Mouse (Mus musculus): ENCODE data around the gene Rassf8. TPM values are rescaled to one million over a fixed set of nuclear protein-coding genes. Genes with fewer than 3 reads are reported as not detected.
A peak's percentile ranks its signal among the peaks of the same experiment; 100 is the strongest.

The Rassf8 gene
- polyA plus RNA-seq, 1 experiment from 2014 or later, result 5.4 TPM

GRCm38 (mm10) chr6:145863065-145863971 is 116.8 kb downstream of the Rassf8 start:
- H3K27ac ChIP-seq (ENCODE audit: low read length), result no peak overlapping the region
- peaks cover 46% of the 10 kb centered on the region for H3K27me3 ChIP-seq (ENCODE audit: control insufficient read depth, insufficient read depth, low read depth, low read length)
- under 1% methylated on average over 88 of the region's 105 CpGs for WGBS
- peak; percentile 46; the same call in 1 of the 2 replicates for ATAC-seq (ENCODE audit: low read depth)
- H3K9ac ChIP-seq (ENCODE audit: low read length), result peak overlapping the region; percentile 63
- H3K4me3 ChIP-seq (ENCODE audit: low read length), result peak overlapping the region; percentile 64
- peaks cover 25% of the 10 kb centered on the region for H3K4me1 ChIP-seq (replicated peaks; ENCODE audit: control insufficient read depth, insufficient read depth, low read length)
- peak overlapping the region; percentile 100 for H3K4me2 ChIP-seq (ENCODE audit: low read depth, low read length)
- H3K36me3 ChIP-seq (ENCODE audit: control insufficient read depth, insufficient read depth, low read length), result no peaks in the 10 kb centered on the region
- H3K9me3 ChIP-seq (ENCODE audit: control insufficient read depth, low read length), result no peaks in the 10 kb centered on the region

DNA sequence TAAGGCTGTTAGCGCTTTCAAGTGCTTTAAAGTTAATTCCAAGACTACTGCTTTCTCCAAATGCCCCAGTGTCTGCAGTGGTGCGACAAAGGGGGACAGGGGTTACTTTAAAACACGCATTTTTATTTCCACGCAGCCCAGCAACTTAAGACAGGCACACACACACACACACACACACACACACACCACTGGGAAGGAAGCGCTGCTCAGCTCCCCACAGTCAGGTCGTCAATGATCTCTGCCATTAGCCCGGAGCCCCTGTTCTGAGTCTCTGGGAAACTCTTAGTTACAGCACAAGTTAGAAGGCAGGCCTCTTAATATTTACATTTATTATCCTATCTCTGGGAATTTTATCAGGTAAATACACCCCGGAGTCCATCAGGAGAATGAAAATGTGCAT is 117.6 kb downstream of the Rassf8 start:
- Histone ChIP-seq H3K4me3 (ENCODE audit: low read length) (peak overlapping the region; percentile 64), H3K27ac (ENCODE audit: low read length) (no peak overlapping the region), H3K4me1 (replicated peaks; ENCODE audit: control insufficient read depth, insufficient read depth, low read length) (peaks cover 25% of the 10 kb centered on the region), H3K4me2 (ENCODE audit: low read depth, low read length) (peak overlapping the region; percentile 100), H3K36me3 (ENCODE audit: control insufficient read depth, insufficient read depth, low read length) (no peaks in the 10 kb centered on the region), H3K9me3 (ENCODE audit: control insufficient read depth, low read length) (no peaks in the 10 kb centered on the region), H3K9ac (ENCODE audit: low read length) (no peak overlapping the region), H3K27me3 (ENCODE audit: control insufficient read depth, insufficient read depth, low read depth, low read length) (peaks cover 46% of the 10 kb centered on the region)
- no peak for ATAC-seq (ENCODE audit: low read depth)
- 2% methylated on average over 8 of the region's 8 CpGs for WGBS

DNA sequence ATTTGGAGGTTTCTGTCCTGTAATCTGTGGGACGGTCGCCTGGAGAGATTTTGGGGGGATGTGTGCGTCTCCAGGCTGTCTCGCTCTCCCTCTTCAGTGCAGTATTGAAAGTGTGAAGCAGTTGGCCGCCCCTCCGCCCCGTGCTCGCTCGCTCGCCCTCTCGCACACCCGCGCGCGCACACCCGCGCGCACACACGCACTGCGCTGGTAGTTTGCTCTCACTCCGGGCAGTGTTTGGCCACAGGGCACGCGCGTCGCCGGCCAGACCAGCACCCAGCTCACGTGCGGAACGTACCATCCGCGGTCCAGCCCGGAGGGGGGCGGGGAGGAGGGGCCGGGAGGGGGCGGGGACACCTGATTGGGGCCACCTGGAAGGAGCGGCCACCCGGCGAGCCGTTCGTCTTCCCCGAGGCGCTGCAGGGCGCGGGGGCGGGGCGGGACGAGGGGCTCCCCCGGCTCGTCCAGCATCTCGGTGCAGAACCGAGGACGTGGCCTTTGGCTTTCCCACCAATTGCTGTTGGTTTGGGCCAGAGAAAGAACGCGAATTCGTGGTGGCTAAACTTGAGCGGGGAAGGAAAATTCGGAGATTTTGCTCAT is 118.8 kb downstream of the Rassf8 start, which contains the start of gene Bhlhe41:
TSS of gene Bhlhe41 (minus strand) at position 270 of the 597 bp plus-strand sequence.
- no peaks in the 10 kb centered on the region for H3K9me3 ChIP-seq (ENCODE audit: control insufficient read depth, low read length)
- peak within 1 kb of the TSS; percentile 51 for H3K4me3 ChIP-seq (ENCODE audit: low read length)
- peak within 1 kb of the TSS; percentile 100 for H3K4me2 ChIP-seq (ENCODE audit: low read depth, low read length)
- no peaks in the 10 kb centered on the region for H3K36me3 ChIP-seq (ENCODE audit: control insufficient read depth, insufficient read depth, low read length)
- 0% methylated on average over 56 of the region's 57 CpGs for WGBS
- H3K27me3 ChIP-seq (ENCODE audit: control insufficient read depth, insufficient read depth, low read depth, low read length), result peaks cover 46% of the 10 kb centered on the region
- no peak within 1 kb of the TSS for H3K27ac ChIP-seq (ENCODE audit: low read length)
- peaks cover 25% of the 10 kb centered on the region for H3K4me1 ChIP-seq (replicated peaks; ENCODE audit: control insufficient read depth, insufficient read depth, low read length)
- peak within 1 kb of the TSS; percentile 66 for H3K9ac ChIP-seq (ENCODE audit: low read length)
- ATAC-seq (ENCODE audit: low read depth), result peak; percentile 54

DNA sequence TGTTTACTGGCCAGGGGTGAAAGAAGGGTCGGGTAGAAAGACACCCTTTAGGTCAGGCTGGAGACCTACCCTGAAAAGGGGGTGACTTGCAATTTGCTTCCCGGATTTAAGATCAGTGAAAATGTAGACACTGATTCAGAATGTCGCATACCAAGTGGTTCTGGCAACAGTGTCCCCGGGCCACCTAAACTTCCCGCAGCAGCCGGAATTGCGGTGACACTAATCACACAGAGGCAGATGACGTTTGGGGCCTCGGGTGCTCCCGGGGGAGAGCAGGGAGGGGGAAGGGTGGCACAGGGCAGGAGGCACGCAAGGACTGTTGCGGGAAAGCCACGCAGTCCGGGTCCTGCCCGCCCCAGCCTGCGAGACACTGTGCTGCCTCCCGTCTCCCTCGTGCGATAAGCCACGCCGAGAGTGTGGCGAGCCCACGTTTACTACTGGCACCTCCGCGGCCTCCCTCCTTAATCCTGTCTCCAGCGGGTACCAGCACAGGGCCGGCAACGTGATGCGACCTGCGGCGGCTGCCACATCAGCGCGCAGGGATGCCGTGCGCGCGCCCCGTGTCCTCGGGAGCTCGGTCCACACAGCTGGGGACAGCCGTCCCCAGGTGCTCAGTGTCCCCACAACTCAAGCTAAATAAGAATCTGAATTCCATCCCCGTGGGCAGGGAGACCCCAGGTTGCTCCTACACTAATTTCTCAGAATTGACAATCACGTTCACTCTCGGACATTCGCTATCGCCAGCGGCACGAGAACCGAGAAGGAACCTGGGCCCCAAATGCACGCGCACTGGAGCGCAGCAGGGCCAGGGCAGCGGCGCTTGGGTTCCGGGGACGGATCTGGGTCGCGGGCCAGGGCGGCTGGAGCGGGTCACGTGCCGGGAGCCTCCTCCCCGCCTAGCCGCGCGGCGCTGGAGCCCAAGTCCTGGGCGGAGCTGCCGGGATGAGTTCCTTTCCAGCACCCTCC is 119.6 kb downstream of the Rassf8 start:
- peaks cover 25% of the 10 kb centered on the region for H3K4me1 ChIP-seq (replicated peaks; ENCODE audit: control insufficient read depth, insufficient read depth, low read length)
- no peaks in the 10 kb centered on the region for H3K36me3 ChIP-seq (ENCODE audit: control insufficient read depth, insufficient read depth, low read length)
- ATAC-seq (ENCODE audit: low read depth), result peak; percentile 88
- under 1% methylated on average over 69 of the region's 69 CpGs for WGBS
- peak overlapping the region; percentile 100 for H3K4me2 ChIP-seq (ENCODE audit: low read depth, low read length)
- no peaks in the 10 kb centered on the region for H3K9me3 ChIP-seq (ENCODE audit: control insufficient read depth, low read length)
- H3K9ac ChIP-seq (ENCODE audit: low read length), result peak overlapping the region; percentile 66
- peak overlapping the region; percentile 51 for H3K4me3 ChIP-seq (ENCODE audit: low read length)
- peaks cover 46% of the 10 kb centered on the region for H3K27me3 ChIP-seq (ENCODE audit: control insufficient read depth, insufficient read depth, low read depth, low read length)
- no peak overlapping the region for H3K27ac ChIP-seq (ENCODE audit: low read length)

- no peak overlapping the region for H3K4me3 ChIP-seq (ENCODE audit: low read length)
- WGBS, result 64% methylated on average over 3 of the region's 3 CpGs
- no peak overlapping the region for H3K9ac ChIP-seq (ENCODE audit: low read length)
- H3K4me1 ChIP-seq (replicated peaks; ENCODE audit: control insufficient read depth, insufficient read depth, low read length), result peaks cover 25% of the 10 kb centered on the region
- H3K27me3 ChIP-seq (ENCODE audit: control insufficient read depth, insufficient read depth, low read depth, low read length), result peaks cover 40% of the 10 kb centered on the region
- no peak overlapping the region for H3K27ac ChIP-seq (ENCODE audit: low read length)
- no peaks in the 10 kb centered on the region for H3K36me3 ChIP-seq (ENCODE audit: control insufficient read depth, insufficient read depth, low read length)
- no peaks in the 10 kb centered on the region for H3K9me3 ChIP-seq (ENCODE audit: control insufficient read depth, low read length)
- no peak for ATAC-seq (ENCODE audit: low read depth)
- no peak overlapping the region for H3K4me2 ChIP-seq (ENCODE audit: low read depth, low read length)
Measured at GRCm38 (mm10) chr6:145867111-145867510, 120.6 kb downstream of the Rassf8 start.

Other genes starting within 250 kb of the Rassf8 start
- gene Lmntd1, start 132.4 kb upstream of the Rassf8 start, polyA plus RNA-seq (2015; fragmentation: Nextera tagmentation; extraction: Ambion mirVana), result 0.83 and 1.3 TPM in 2 replicates
- not detected in 2 replicates for gene Tuba3b, start 131.0 kb upstream of the Rassf8 start, polyA plus RNA-seq (2015; fragmentation: Nextera tagmentation; extraction: Ambion mirVana)
- gene Bhlhe41, start 118.8 kb downstream of the Rassf8 start, polyA plus RNA-seq (2015; fragmentation: Nextera tagmentation; extraction: Ambion mirVana), result 0.63 and 0.75 TPM in 2 replicates
- 11.4 and 13.4 TPM in 2 replicates for gene Sspn, start 184.9 kb downstream of the Rassf8 start, polyA plus RNA-seq (2015; fragmentation: Nextera tagmentation; extraction: Ambion mirVana)

Data from lung, embryonic 16.5 days (tissue).